Mouse (Mus musculus): ENCODE measurements around the gene Aipl1.
"Not testable (repeated sequence)": the region's sequence is repeated elsewhere in the genome, so short reads cannot be mapped to it uniquely, and the experiment has no call there.

Aipl1 gene

GRCm38 (mm10) chr11:72016518-72017252 is 20.6 kb downstream of the Aipl1 start:
- no peak for DNase-seq (ENCODE audit: low read depth)

- no peak for DNase-seq (ENCODE audit: low read depth)
These were observed 22.6 kb downstream of the Aipl1 start for GRCm38 (mm10) chr11:72014674-72015073.

DNA sequence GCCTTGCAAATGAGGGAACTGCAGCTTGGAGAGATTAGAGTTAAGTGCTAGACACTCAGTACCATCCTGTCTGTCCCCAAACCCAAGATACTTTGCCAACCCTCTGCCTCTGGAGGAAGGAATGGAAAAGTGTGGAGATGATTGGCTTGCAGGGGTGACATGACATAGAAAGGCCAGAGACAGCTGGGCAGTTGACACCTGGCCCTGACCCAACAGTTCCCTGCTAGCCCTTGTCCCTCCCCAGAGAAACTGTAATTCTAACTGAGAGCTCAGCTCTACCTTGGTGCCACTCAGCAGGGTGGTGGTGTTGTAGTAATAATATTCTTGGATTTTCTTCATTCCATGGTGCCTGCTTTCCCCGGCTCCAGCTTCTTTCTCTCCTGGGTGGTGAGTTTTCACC is 25.4 kb downstream of the Aipl1 start:
- no peak for DNase-seq (ENCODE audit: low read depth)

GRCm38 (mm10) chr11:72010940-72011722 is 26.2 kb downstream of the Aipl1 start:
- DNase-seq (ENCODE audit: low read depth): no peak

- no peak for DNase-seq (ENCODE audit: low read depth)
These were observed 26.9 kb downstream of the Aipl1 start for GRCm38 (mm10) chr11:72010367-72010766.

- no peak for DNase-seq (ENCODE audit: low read depth)
These were observed 31.8 kb downstream of the Aipl1 start for GRCm38 (mm10) chr11:72005547-72005946.

GRCm38 (mm10) chr11:72003171-72003570 is 34.1 kb downstream of the Aipl1 start:
- no peak for DNase-seq (ENCODE audit: low read depth)

DNA sequence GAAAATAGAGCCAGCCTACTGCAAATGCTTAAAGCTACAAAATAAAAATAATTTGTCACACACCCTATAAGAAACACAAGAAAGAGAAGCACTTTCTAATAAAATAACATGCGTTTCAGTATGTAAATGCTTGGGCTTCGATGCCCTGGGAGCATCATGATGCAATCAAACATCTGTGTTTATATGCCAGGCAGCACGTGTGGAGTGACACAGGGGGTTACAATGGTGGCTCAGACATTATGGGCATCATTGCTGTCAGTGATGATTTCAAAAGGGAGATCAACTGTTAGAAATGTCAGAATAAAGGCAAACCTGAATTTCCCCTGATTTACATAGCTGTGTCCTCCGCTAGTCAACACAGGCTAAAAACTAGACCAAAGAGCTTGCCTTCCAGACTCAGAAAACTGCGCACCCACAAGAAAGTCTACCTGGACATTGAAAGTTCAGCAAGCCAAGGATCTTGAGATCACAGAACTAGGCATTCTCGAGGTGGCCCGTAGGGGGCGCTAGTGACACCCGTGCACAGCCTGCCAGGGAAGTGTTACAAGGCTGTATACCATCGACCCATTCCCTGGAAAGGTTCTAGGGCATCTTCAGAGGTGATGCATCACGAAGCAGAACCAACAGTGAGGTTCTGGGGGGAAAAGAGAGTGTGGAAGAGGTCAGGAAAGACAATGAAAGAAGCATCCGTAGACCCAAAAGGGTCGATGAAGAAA is 35.0 kb downstream of the Aipl1 start:
- DNase-seq (ENCODE audit: low read depth): peak; percentile 54

DNA sequence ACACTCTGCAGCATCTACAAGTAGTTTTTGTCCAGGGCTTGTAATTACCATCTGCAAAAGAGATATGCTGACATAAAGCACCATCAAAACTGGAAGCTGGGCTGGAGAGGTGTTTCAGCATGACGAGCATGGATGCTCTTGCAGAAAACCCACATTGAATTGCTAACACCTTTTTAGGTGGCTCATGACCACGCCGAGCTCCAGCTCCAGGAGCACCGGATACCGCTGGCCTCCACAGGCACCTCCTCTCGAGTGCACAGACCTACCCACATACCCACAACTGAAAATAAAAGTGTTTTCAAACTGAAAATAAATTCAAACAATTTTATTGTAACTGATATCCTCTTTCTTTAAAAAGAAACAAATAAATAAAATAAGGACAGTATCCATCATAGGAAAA is 37.1 kb downstream of the Aipl1 start:
- DNase-seq (ENCODE audit: low read depth): peak; percentile 38

GRCm38 (mm10) chr11:71996805-71997204 is 40.5 kb downstream of the Aipl1 start:
- DNase-seq (ENCODE audit: low read depth): peak; percentile 9

- DNase-seq (ENCODE audit: low read depth): peak; percentile 62
These were observed 41.3 kb downstream of the Aipl1 start for GRCm38 (mm10) chr11:71995968-71996511.

DNA sequence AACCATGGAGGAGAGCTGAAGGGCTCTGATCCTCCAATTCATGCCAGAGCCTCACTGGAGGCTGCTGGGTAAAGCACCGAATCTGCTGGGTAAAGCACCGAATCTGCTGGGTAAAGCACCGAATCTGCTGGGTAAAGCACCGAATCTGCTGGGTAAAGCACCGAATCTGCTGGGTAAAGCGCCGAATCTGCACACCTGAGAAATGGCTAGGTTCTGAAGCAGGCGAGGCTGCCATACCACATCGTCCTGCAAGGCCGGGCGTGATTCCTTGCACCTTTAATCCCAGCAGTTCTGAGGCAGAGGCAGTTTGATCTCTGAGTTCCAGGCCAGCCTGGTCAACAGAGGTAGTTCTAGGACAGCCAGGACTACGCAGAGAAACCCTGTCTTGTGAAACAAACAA is 44.9 kb downstream of the Aipl1 start:
- no peak for DNase-seq (ENCODE audit: low read depth)

- DNase-seq (ENCODE audit: low read depth): peak; percentile 76
These were observed 45.8 kb downstream of the Aipl1 start for GRCm38 (mm10) chr11:71991541-71991940.

GRCm38 (mm10) chr11:71989407-71989806 is 47.9 kb downstream of the Aipl1 start:
- DNase-seq (ENCODE audit: low read depth): not testable (repeated sequence)

DNA sequence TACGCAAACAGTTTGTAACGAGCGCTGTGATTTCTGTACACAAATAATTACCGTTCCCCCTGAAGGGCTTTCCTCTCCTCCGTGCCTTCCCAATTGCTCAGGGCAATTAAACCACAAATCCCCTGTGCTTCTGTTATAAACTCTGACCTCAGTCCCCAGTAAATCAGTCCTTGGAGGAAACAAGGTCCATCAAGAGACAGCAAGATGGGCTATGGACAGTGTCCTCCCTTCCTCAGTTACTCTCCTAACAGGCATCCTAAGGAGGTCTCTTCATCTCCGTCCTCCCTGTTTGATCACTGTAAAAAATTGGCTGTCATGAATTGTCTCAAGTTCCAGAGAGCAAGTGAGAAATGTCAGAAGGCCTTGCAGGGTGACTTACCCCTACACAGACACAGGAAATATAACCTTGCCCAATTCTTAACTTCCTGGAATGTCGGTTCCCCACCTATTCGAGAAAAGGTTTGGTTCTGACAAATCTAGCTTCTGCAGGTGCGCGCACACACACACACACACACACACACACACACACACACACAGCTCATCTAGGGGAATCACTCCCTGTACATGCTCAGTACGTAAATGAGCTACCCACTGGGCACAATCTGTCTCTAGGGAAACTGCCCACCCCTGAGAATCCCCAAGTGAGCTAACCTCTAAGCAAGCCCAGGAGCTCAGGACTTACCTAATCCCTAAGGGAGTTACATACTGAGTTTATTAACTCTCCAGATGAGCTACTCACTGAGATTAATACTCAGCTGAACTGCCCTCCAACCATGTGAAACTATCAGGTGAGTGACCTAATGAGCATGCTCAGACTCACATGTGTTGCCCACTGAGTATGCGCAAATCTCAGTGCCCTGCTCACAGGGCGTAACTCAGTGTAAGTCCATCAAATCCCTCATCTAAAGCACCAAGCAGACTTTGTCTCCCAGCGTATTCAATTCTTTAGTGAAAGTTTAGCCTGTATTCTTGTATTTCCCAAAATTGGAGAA is 49.9 kb downstream of the Aipl1 start:
- DNase-seq (ENCODE audit: low read depth): no peak

DNA sequence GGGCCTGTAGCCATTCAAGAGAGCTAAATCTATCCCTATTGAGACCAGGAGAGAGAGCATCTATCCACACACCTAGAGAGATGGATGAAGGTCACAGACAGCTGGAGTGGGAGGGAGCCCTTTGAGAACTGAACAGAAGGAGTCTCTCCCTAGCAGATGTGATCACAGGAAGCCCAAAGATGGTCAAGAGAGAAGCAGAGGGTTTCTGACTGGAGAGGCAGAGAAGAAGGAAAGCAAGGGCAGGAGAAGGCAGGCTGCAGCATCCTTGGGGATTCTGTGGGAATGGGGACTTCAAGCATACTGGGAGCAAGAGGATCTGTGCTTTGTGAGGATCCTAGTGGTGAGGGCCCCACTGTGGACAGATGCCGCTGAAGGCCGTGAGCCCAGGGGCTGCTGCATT is 51.5 kb downstream of the Aipl1 start:
- DNase-seq (ENCODE audit: low read depth): no peak

- no peak for DNase-seq (ENCODE audit: low read depth)
These were observed 52.1 kb downstream of the Aipl1 start for GRCm38 (mm10) chr11:71985101-71985711.

DNA sequence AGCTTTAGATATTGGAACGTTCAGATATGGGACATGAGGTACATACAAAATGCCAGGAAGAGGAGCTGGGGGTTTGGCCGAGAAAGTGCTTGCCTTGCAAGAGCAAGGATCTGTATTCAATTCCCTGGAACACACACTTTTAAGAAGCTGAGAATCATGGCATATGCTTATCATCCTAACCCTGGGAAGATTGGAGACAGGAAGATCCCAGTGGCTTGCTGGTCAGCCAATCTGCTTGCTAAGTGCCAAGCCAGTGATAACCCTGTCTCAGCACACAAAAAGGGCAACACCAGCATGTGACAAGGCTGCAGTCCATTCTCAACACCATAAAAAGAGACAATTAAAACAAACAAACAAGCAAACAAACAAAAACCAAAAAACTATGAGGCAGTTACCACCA is 53.2 kb downstream of the Aipl1 start:
- DNase-seq (ENCODE audit: low read depth): no peak
